Mouse (Mus musculus) G1E (cell line): ENCODE results near the gene 1810010H24Rik.

Experiments
- CTCF ChIP-seq: IDR thresholded peaks from 2 replicates; pipeline ENCODE4 v1.5.1; 2012; ENCODE audit warnings: low read depth, low read length, inconsistent platforms, mixed read lengths
- GATA1 ChIP-seq: IDR thresholded peaks from 2 replicates; pipeline ENCODE4 v1.6.1; 2012; ENCODE audit warnings: borderline replicate concordance, low read length, inconsistent platforms, mixed read lengths
- GATA2 ChIP-seq: IDR thresholded peaks from 2 replicates; pipeline ENCODE4 v1.6.1; 2012; ENCODE audit warnings: low read depth, low read length, inconsistent platforms, borderline replicate concordance
- POLR2AphosphoS5 ChIP-seq: IDR thresholded peaks from 2 replicates; pipeline ENCODE4 v1.6.1; 2012; ENCODE audit warnings: low read depth, low read length, inconsistent platforms; ENCODE audit not compliant: insufficient replicate concordance
- TAL1 ChIP-seq: conservative IDR thresholded peaks from 2 replicates; pipeline ENCODE4 v1.6.1; 2012; ENCODE audit warnings: low read depth, low read length, inconsistent platforms, mixed read lengths

DNA sequence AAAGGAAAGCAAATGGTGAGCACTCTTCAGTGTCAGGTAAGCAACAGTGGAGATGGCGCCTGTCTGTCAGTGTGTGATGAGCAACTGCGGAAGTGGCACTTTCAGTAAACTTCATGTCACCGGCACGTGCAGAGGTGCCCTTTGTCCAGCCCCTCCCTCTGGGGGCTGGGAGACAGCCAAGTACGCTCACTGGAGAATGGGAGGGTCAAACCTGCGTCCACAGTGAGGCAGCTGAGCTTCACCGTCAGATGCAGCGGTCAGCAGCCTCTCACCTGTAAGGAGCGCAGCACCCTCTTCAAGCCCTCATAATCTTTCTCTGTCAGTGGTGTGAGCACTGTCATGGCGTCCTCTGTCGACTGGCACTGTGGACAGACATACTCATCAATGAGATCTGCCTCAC is 17.9 kb downstream of the 1810010H24Rik start:
- TF ChIP-seq CTCF (no peak), POLR2AphosphoS5 (no peak), TAL1 (no peak), GATA2 (no peak), GATA1 (no peak)
